Mouse (Mus musculus) monocyte, adult 2 months (primary cell): ENCODE measurements around the gene Rpl23.
"Not testable (repeated sequence)": the region's sequence is repeated elsewhere in the genome, so short reads cannot be mapped to it uniquely, and the experiment has no call there.

ENCODE experiments used
- DNase-seq, 2 experiments: peaks; one replicate each; pipeline ENCODE4 v3.0.0; 2022; ENCODE audit warnings: low spot score in 2 of 2, low read depth in 1 of 2

The Rpl23 gene

GRCm38 (mm10) chr11:97799994-97800690 is 17.9 kb upstream of the Rpl23 start:
- peak in 1 of 2 experiments; percentile 38 for DNase-seq

DNA sequence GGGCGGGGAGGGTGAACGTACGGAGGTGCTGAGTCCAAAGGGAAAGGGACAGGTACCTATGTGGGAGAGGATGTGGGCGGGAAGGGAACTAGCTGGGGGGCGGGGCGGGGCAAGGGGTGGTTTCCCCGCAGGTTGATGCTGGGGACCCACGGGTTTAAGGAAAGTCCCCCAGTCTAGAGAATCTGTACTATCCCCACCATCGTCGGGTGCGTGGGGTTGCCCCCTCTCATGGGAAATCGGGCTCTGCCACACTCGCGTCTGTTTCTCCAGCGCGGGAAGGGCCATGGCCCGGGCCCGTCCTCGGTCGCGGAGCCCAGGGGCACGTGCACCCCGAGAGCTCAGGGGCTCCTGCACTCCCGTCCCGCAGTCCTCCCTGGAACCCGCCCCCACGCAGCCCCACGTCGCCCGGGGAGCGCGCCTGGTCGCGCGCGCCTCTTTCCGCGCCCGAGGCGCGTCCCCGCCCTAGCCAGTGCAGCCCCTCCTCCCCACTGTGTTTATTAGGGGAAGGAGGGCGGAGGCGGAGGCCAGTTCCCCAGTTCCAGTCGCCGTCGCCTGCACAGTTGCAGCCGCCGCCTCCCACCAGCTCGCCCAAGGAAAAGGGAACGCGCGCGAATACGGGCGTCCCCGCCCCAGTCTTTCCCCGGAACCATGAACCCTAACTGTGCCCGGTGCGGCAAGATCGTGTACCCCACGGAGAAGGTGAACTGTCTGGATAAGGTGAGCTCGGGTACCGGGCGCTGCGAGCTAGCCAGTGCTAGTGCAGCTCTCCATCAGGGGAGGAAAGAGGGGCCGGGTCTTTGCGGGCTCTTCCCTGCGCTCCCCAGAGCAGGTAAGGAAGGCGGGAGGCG is 17.1 kb upstream of the Rpl23 start:
- DNase-seq = peak; percentile 71 to 79

DNA sequence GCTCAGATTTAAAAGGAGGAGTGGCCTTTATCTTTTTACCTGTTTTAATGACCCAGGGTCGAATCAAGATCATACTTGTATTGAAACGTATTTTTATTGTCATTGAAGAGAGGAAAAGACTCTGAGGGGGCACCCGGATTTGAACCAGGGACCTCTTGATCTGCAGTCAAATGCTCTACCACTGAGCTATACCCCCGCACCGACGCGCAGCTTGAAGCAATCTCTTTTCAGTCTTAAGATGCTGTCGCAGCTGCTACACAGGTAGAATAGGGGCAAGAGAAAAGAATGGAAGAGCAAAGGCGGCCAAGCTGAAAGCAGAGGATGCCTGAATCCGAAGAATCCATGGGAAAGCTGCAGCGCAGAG is 16.5 kb upstream of the Rpl23 start, which contains the start of gene Lasp1:
TSS of gene Lasp1 (plus strand) at position 219 of the 364 bp plus-strand sequence.
- peak; percentile 57 to 83 for DNase-seq

DNA sequence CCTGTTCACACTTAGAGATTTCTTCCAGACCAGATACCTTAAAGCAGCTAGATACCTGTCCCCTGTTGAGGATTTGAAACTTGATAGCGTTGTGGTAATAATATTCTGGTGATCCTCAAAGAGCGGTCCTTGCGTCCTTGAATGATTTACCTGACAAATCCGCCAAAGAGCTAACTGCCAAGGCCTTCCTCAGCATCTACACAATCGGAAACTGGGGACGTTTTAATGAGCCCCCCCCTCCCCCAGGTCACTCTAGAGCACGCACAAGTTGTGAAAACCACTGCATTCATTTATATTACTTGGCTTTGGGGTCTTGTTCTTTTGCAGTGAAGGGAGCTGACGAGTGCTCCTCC is 15.8 kb upstream of the Rpl23 start:
- no peak for DNase-seq

DNA sequence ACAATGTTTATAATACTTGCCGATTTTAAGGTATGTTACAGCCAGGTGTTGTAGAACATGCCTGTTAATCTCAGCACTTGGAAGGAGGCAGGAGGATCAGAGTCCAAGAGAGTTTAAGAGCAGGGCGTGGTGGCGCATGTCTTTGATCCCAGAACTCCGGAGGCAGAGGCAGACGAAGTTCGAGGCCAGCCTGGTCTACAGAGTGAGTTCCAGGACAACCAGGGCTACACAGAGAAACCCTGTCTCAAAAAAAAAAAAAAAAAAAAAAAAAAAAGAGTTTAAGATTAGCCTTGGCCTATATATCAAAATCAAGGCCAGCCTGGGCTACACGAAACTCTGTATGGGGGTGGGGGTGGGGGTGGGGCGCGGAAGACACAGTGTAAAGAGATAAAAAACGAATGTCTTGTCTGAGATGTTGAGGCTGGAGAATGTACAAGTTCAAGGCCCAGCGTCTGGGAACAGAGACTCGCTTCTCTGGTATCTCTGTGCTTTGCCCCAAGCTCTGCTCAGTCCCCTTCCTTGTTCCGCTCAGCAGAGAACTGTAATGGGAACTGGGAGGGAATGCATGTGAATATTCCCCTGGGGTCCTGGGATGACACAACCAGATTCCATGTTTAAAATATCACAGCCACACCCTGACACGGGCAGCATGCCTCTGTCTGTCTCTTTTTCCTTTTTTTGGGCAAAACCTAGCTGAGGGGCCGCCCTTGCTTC is 15.3 kb upstream of the Rpl23 start:
- DNase-seq = no peak

- peak; percentile 17 to 68 for DNase-seq
These were observed 14.7 kb upstream of the Rpl23 start for GRCm38 (mm10) chr11:97796910-97797309.

DNA sequence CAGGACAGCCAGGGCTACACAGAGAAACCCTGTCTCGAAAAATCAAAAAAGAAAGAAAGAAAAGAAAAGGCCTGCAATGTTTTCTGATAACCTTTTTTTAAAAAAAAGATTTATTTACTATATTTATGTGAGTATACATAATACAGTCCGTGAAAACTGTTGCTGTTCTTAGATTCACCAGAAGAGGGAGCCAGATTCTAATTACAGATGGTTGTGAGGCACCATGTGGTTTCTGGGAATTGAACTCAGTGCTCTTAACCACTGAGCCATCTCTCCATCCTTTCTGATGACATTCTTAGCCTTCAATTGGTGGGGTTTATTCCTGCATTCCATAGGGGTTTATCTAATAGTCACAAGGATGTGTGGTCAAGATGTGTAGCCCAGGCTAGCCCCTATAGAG is 10.9 kb upstream of the Rpl23 start:
- no peak for DNase-seq

- DNase-seq = not testable (repeated sequence)
These were observed 8.7 kb upstream of the Rpl23 start for GRCm38 (mm10) chr11:97790778-97791438.

GRCm38 (mm10) chr11:97789727-97790126 is 7.5 kb upstream of the Rpl23 start:
- DNase-seq = no peak

DNA sequence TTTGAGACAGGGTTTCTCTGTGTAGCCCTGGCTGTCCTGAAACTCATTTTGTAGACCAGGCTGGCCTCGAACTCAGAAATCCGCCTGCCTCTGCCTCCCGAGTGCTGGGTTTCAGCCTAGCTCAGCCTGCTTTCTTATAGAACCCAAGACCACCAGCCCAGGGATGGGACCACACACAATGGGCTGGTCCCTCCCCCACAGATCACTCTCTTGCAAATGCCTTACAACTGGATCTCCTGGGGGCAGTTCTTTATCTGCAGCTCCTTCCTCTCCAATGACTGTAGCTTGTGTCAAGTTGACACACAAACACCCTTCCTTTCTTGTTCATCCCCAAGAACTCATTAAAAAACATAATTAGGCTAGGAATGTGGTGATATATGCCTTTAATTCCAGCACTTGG is 5.7 kb upstream of the Rpl23 start:
- DNase-seq = no peak

- DNase-seq = no peak
These were observed 293 bp upstream of the Rpl23 start for GRCm38 (mm10) chr11:97782564-97782895.

DNA sequence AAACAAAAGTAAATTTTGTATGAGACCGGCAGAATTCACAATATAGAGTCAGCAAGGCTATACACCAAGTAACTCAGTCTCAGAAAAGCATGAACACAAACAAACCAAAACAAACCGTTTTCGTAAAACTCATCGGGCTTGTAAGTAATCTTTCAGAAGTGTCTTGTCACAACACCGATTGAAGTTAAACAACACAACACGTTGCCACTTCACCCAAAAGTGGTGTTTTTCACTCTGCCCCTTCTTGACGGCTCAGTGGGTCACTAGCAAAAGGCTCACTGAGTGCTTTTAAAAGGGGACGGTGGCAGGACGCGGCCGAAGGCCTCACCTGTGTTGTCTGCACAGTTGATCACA is 782 bp downstream of the Rpl23 start:
- DNase-seq = no peak

DNA sequence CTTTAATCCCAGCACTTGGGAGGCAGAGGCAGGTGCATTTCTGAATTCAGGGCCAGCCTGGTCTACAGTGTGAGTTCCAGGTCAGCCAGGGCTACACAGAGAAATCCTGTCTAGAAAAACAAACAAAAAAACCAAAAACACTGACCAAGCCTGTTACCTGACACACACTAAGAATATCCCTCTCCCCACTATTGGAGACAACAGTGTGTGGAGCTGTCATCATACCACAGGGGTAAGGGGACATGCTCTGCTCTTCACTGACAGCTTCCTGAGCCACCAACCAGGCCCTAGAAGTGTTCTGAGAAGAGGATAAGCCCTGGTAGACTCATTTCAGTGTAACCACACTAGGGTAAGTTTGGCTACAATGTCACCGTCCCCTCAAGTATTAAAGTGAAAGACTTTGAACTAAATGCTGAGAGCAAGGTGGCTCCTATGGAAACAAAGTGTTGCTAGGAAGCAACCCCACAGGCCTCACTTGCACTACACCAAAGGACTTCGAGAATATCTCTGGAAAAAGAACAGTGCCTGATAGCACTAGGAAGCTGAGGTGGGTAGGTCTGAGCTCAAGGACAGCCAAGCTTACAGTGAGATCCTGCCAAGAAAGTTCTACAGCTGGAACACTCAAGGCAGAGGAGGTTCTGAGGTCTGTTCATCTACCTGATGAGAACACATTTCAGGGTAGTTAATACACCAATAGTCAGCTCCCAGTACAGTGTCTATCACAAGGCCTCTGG is 2.1 kb downstream of the Rpl23 start:
- no peak for DNase-seq

- DNase-seq = no peak
These were observed 3.3 kb downstream of the Rpl23 start for GRCm38 (mm10) chr11:97778918-97779317.

GRCm38 (mm10) chr11:97777129-97777529 is 5.1 kb downstream of the Rpl23 start:
- no peak for DNase-seq

DNA sequence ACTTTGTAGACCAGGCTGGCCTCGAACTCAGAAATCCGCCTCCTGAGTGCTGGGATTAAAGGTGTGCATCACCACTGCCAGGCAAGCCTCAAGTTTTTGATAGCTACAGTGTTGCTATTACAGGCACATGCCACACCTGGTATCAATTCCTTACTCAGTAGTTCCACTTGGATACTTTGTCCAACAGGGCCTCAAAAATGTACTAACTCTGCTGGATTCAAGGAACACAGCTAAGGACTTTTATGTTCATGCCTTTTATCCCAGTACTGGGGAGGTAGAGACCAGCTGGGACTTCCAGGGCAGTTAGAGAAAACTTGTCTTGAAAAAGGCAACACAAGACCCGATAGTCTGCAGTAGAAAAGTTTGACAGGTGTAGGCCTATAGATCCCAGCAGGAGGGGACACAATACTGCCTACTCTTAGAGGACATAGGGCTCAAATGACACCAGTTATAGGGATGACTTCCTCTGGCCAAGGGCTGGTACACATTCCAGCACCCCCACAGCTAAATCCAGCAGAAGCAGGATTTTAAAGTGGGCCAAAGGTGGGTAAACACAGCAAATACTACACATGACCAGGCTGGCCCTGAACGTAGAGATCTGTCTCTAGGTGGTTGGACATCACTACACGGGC is 5.6 kb downstream of the Rpl23 start:
- DNase-seq = no peak

DNA sequence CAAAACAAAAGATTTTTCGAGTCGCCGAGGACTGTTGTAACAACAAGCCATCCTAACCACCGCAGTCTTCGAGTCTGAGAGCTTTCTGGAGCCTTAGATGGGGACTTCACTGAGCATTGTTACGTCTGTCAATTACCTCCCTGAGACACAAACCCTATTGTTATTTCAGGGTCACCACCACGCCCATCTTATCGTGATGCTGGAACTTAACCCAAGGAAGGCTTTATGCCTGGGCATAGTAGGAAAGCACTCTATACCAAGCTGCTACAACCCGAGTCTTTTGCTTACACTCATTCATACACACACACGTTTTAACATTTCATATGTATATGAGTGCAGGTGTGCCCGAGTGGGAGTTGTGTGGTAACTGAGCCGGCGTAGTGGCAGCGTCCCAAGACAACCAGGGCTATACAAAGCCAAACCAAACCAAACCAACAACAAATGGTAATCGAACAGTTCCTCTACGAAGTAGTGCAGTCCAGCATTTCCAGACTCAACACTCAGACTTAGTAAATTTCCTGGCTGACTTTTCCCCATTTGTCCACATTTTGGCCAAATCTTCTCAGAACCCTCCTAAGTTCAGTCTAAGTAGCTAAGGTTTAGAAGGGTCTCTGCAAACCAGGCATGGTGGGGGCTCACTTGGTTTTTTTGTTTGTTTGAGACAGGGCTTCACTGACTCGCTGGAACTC is 6.3 kb downstream of the Rpl23 start, which contains the start of gene 1700001P01Rik:
TSS of gene 1700001P01Rik (minus strand) at position 111 of the 689 bp plus-strand sequence.
- DNase-seq = no peak

- no peak for DNase-seq
These were observed 7.1 kb downstream of the Rpl23 start for GRCm38 (mm10) chr11:97775186-97775585.

GRCm38 (mm10) chr11:97771410-97771809 is 10.8 kb downstream of the Rpl23 start:
- no peak for DNase-seq

GRCm38 (mm10) chr11:97769704-97770103 is 12.5 kb downstream of the Rpl23 start:
- DNase-seq = no peak
